In genomic region chr12:78984035-78984432, GRCm38 (mm10) we compare ENCODE assay signal across 7 mouse cellular contexts. TPM values are rescaled to one million over a fixed set of nuclear protein-coding genes. Genes with fewer than 3 reads are reported as not detected.
DNase-seq lines count a peak whose midpoint lies in the region; ATAC-seq and TF ChIP-seq lines count a peak whose summit lies in the region.

No protein-coding gene starts in this region.

- TF ChIP-seq EP300 in heart, postnatal 0 days (IDR thresholded peaks at IDR 0.05; ENCODE audit: low read depth) = no peak

- TF ChIP-seq POLR2A in limb, embryonic 14.5 days (IDR thresholded peaks at IDR 0.05; ENCODE audit: borderline replicate concordance, extremely low read depth, insufficient read depth, insufficient read length) = no peak

- H3K27me3 ChIP-seq in lung, embryonic 14.5 days (ENCODE audit: insufficient read depth, low read length) = no peaks in the 10 kb centered on the region
- H3K27me3 ChIP-seq in heart, postnatal 0 days (ENCODE audit: control insufficient read depth, insufficient read depth, low read length) = no peaks in the 10 kb centered on the region
- H3K27me3 ChIP-seq in limb, embryonic 14.5 days (ENCODE audit: control insufficient read depth, insufficient read depth, low read length) = no peaks in the 10 kb centered on the region
- no peaks in the 10 kb centered on the region for H3K27me3 ChIP-seq in stomach, embryonic 15.5 days (replicated peaks)

- no peak overlapping the region for H3K4me2 ChIP-seq in lung, embryonic 14.5 days
- H3K4me2 ChIP-seq in heart, postnatal 0 days (ENCODE audit: low read depth, low read length) = no peak overlapping the region
- H3K4me2 ChIP-seq in limb, embryonic 14.5 days (replicated peaks; ENCODE audit: low read depth, low read length, severe bottlenecking) = no peak overlapping the region
- no peak overlapping the region for H3K4me2 ChIP-seq in stomach, embryonic 15.5 days

- H3K9ac ChIP-seq in lung, embryonic 14.5 days = no peak overlapping the region
- H3K9ac ChIP-seq in heart, postnatal 0 days (replicated peaks; ENCODE audit: low read depth, low read length) = no peak overlapping the region
- no peak overlapping the region for H3K9ac ChIP-seq in limb, embryonic 14.5 days (ENCODE audit: low read depth, low read length, severe bottlenecking)
- H3K9ac ChIP-seq in stomach, embryonic 15.5 days = no peak overlapping the region

- peak; percentile 36; the same call in 1 of the 2 replicates for ATAC-seq in lung, embryonic 14.5 days (ENCODE audit: insufficient read depth)
- peak; percentile 70; the same call in 1 of the 2 replicates for ATAC-seq in heart, postnatal 0 days (ENCODE audit: insufficient read depth, low read depth)
- no peak for ATAC-seq in limb, embryonic 14.5 days (ENCODE audit: low FRiP score, low read depth)
- peak; percentile 49 for ATAC-seq in stomach, embryonic 15.5 days (ENCODE audit: insufficient read depth, low FRiP score, low read depth)
- ATAC-seq in inflammation-experienced regulatory T-cells, adult 6 months = no peak

- peak; percentile 52 for DNase-seq in lung, embryonic 14.5 days
- DNase-seq in lung, postnatal 25 days (ENCODE audit: low spot score) = no peak
- peak; percentile 88 to 90 for DNase-seq in cerebellum, postnatal 10 days
- DNase-seq in heart, postnatal 0 days (ENCODE audit: low spot score) = peak; percentile 62
- peak; percentile 39 for DNase-seq in limb, embryonic 14.5 days (ENCODE audit: low spot score)

- no peaks in the 10 kb centered on the region for H3K9me3 ChIP-seq in lung, embryonic 14.5 days (ENCODE audit: low read depth, low read length)
- H3K9me3 ChIP-seq in heart, postnatal 0 days (replicated peaks; ENCODE audit: control insufficient read depth, low read length) = no peaks in the 10 kb centered on the region
- no peaks in the 10 kb centered on the region for H3K9me3 ChIP-seq in limb, embryonic 14.5 days (ENCODE audit: control insufficient read depth, low read length)
- H3K9me3 ChIP-seq in stomach, embryonic 15.5 days = no peaks in the 10 kb centered on the region

- 46% methylated on average over 3 of the region's 3 CpGs for WGBS in lung, embryonic 14.5 days
- 11% methylated on average over 3 of the region's 3 CpGs for WGBS in heart, postnatal 0 days
- WGBS in limb, embryonic 14.5 days = 50% methylated on average over 3 of the region's 3 CpGs
- 56% methylated on average over 3 of the region's 3 CpGs for WGBS in stomach, embryonic 15.5 days

- peak overlapping the region; percentile 8; the same call in 1 of the 2 replicates for H3K27ac ChIP-seq in lung, embryonic 14.5 days (ENCODE audit: low read depth)
- H3K27ac ChIP-seq in heart, postnatal 0 days (ENCODE audit: low read depth) = no peak overlapping the region
- no peak overlapping the region for H3K27ac ChIP-seq in limb, embryonic 14.5 days (replicated peaks; ENCODE audit: low read depth, low read length)
- peak overlapping the region; percentile 54; the same call in 1 of the 2 replicates for H3K27ac ChIP-seq in stomach, embryonic 15.5 days

- H3K36me3 ChIP-seq in lung, embryonic 14.5 days (ENCODE audit: insufficient read depth) = no peaks in the 10 kb centered on the region
- H3K36me3 ChIP-seq in heart, postnatal 0 days (replicated peaks; ENCODE audit: control insufficient read depth, insufficient read depth, low read length) = no peaks in the 10 kb centered on the region
- no peaks in the 10 kb centered on the region for H3K36me3 ChIP-seq in limb, embryonic 14.5 days (ENCODE audit: control insufficient read depth, insufficient read depth, low read length)
- no peaks in the 10 kb centered on the region for H3K36me3 ChIP-seq in stomach, embryonic 15.5 days

- H3K4me1 ChIP-seq in lung, embryonic 14.5 days (ENCODE audit: insufficient read depth) = no peaks in the 10 kb centered on the region
- H3K4me1 ChIP-seq in heart, postnatal 0 days (ENCODE audit: control insufficient read depth, insufficient read depth) = peaks cover 11% of the 10 kb centered on the region
- H3K4me1 ChIP-seq in limb, embryonic 14.5 days (ENCODE audit: control insufficient read depth, insufficient read depth, low read length) = no peaks in the 10 kb centered on the region
- peaks cover 6% of the 10 kb centered on the region; the same call in 1 of the 2 replicates for H3K4me1 ChIP-seq in stomach, embryonic 15.5 days

- H3K4me3 ChIP-seq in lung, embryonic 14.5 days (ENCODE audit: low read depth, low read length) = no peak overlapping the region
- no peak overlapping the region for H3K4me3 ChIP-seq in heart, postnatal 0 days (ENCODE audit: low read depth, low read length)
- no peak overlapping the region for H3K4me3 ChIP-seq in limb, embryonic 14.5 days (replicated peaks; ENCODE audit: low read length)
- H3K4me3 ChIP-seq in stomach, embryonic 15.5 days (replicated peaks) = no peak overlapping the region

- no peak for TF ChIP-seq CTCF in lung, embryonic 14.5 days (IDR thresholded peaks at IDR 0.05; ENCODE audit: low read depth)
- TF ChIP-seq CTCF in heart, postnatal 0 days (IDR thresholded peaks at IDR 0.05; ENCODE audit: low read depth) = no peak

RNA-seq across cellular contexts. Expression of gene Tmem229b, which starts 23.4 kb away (rescaled TPM):
- 5.6 and 5.7 TPM in 2 replicates for polyA plus RNA-seq in lung, embryonic 14.5 days (2014; fragmentation: Nextera tagmentation; extraction: Ambion mirVana)
- total RNA-seq in heart, postnatal 0 days (2014; rRNA removed; ENCODE audit: low replicate concordance) = 4.8 and 12.8 TPM in 2 replicates
- polyA plus RNA-seq in heart, postnatal 0 days (2015; fragmentation: Nextera tagmentation; extraction: Ambion mirVana) = 1.4 and 1.9 TPM in 2 replicates
- polyA plus RNA-seq in limb, embryonic 14.5 days (2012; rRNA removed) = 7.3 and 10.9 TPM in 2 replicates
- polyA plus RNA-seq in limb, embryonic 14.5 days (2014; fragmentation: Nextera tagmentation; extraction: Ambion mirVana) = 7.2 and 7.4 TPM in 2 replicates
- polyA plus RNA-seq in stomach, embryonic 15.5 days (2015; fragmentation: Nextera tagmentation; extraction: Ambion mirVana) = 6.1 and 6.5 TPM in 2 replicates
- 10 to 100 TPM; 29.6 to 43.9 (median 34.4) TPM for polyA plus RNA-seq in inflammation-experienced regulatory T-cells, adult 6 months (2017; shearing (Covaris generic))

RNA-seq across cellular contexts. Expression of gene Plekhh1, which starts 44.9 kb away (rescaled TPM):
- 3.9 and 5.2 TPM in 2 replicates for polyA plus RNA-seq in lung, embryonic 14.5 days (2014; fragmentation: Nextera tagmentation; extraction: Ambion mirVana)
- 6.2 and 15.0 TPM in 2 replicates for total RNA-seq in heart, postnatal 0 days (2014; rRNA removed; ENCODE audit: low replicate concordance)
- 2.5 and 4.0 TPM in 2 replicates for polyA plus RNA-seq in heart, postnatal 0 days (2015; fragmentation: Nextera tagmentation; extraction: Ambion mirVana)
- polyA plus RNA-seq in limb, embryonic 14.5 days (2012; rRNA removed) = 4.9 and 5.1 TPM in 2 replicates
- 2.3 and 2.5 TPM in 2 replicates for polyA plus RNA-seq in limb, embryonic 14.5 days (2014; fragmentation: Nextera tagmentation; extraction: Ambion mirVana)
- 4.9 and 5.5 TPM in 2 replicates for polyA plus RNA-seq in stomach, embryonic 15.5 days (2015; fragmentation: Nextera tagmentation; extraction: Ambion mirVana)
- under 1 TPM; 0.07 to 0.14 (median 0.09) TPM for polyA plus RNA-seq in inflammation-experienced regulatory T-cells, adult 6 months (2017; shearing (Covaris generic))

Comparison
In these comparisons a context has a peak if more than half of its experiments do, and no peak if none do; other contexts are left out.
1. ATAC-seq: peak in lung, embryonic 14.5 days (single experiment), heart, postnatal 0 days (single experiment) and stomach, embryonic 15.5 days (single experiment); none in limb, embryonic 14.5 days (single experiment) and inflammation-experienced regulatory T-cells, adult 6 months (single experiment).
2. H3K27ac ChIP-seq: peak in lung, embryonic 14.5 days (single experiment) and stomach, embryonic 15.5 days (single experiment); none in heart, postnatal 0 days (single experiment) and limb, embryonic 14.5 days (single experiment).